14 mouse cellular contexts compared by ENCODE assay signal in genomic region chr7:99396994-99397659, GRCm38 (mm10). TPM values are rescaled to one million over a fixed set of nuclear protein-coding genes. Genes with fewer than 3 reads are reported as not detected.
DNase-seq lines count a peak whose midpoint lies in the region; ATAC-seq lines count a peak whose summit lies in the region.
"Had no signal": no experiment of that assay in that cellular context is flagged by ENCODE, and none has a peak within 500 bp of the region (broad histone marks: within the 10 kb centered on the region; RNA-seq: fewer than 3 reads in every experiment).

No protein-coding gene starts in this region.

- H3K4me1 ChIP-seq in hindbrain, embryonic 10.5 days (replicated peaks), result peaks cover 58% of the 10 kb centered on the region
- H3K4me1 ChIP-seq in hindbrain, embryonic 11.5 days (replicated peaks; ENCODE audit: control insufficient read depth, insufficient read depth, low read length), result peaks cover 2% of the 10 kb centered on the region; the same call in 1 of the 2 replicates
- H3K4me1 ChIP-seq in embryonic facial prominence, embryonic 10.5 days, result peaks cover 49% of the 10 kb centered on the region

- H3K4me3 ChIP-seq in hindbrain, embryonic 10.5 days, result no peak overlapping the region
- H3K4me3 ChIP-seq in hindbrain, embryonic 11.5 days (ENCODE audit: low read depth, low read length), result no peak overlapping the region
- H3K4me3 ChIP-seq in embryonic facial prominence, embryonic 10.5 days, result no peak overlapping the region
- H3K4me3 ChIP-seq: layer of hippocampus, adult 2 months had no signal

- intact Hi-C loops in heart, postnatal 10 days (cut with DNase I), result no loop called here

- no peak for ATAC-seq in hindbrain, embryonic 11.5 days (ENCODE audit: low FRiP score)
- ATAC-seq: activated CD4-positive, CD25-positive, alpha-beta regulatory T cell, adult 4 months; CD4-positive, CD25-positive, alpha-beta regulatory T cell, adult 4 months had no signal

- H3K27ac ChIP-seq in hindbrain, embryonic 10.5 days, result peak overlapping the region; percentile 23; the same call in 1 of the 2 replicates
- H3K27ac ChIP-seq in hindbrain, embryonic 11.5 days (ENCODE audit: low read depth, low read length), result no peak overlapping the region
- no peak overlapping the region for H3K27ac ChIP-seq in embryonic facial prominence, embryonic 10.5 days (replicated peaks)
- H3K27ac ChIP-seq: layer of hippocampus, adult 2 months; liver, embryonic 14.5 days had no signal

- no peaks in the 10 kb centered on the region for H3K9me3 ChIP-seq in hindbrain, embryonic 10.5 days
- no peaks in the 10 kb centered on the region for H3K9me3 ChIP-seq in hindbrain, embryonic 11.5 days (ENCODE audit: control insufficient read depth, low read length)
- H3K9me3 ChIP-seq in embryonic facial prominence, embryonic 10.5 days, result no peaks in the 10 kb centered on the region

- no peaks in the 10 kb centered on the region for H3K27me3 ChIP-seq in hindbrain, embryonic 10.5 days (ENCODE audit: insufficient read depth, poor library complexity, severe bottlenecking)
- H3K27me3 ChIP-seq in hindbrain, embryonic 11.5 days (ENCODE audit: control insufficient read depth, insufficient read depth, low read length), result no peaks in the 10 kb centered on the region
- no peaks in the 10 kb centered on the region for H3K27me3 ChIP-seq in embryonic facial prominence, embryonic 10.5 days (replicated peaks; ENCODE audit: low read depth, poor library complexity, severe bottlenecking)

- no peak overlapping the region for H3K4me2 ChIP-seq in hindbrain, embryonic 11.5 days (replicated peaks; ENCODE audit: low read depth, low read length)

- no peak for DNase-seq in hindbrain, embryonic 10.5 days (ENCODE audit: low spot score)
- DNase-seq in hindbrain, embryonic 11.5 days (ENCODE audit: low spot score), result no peak
- peak; percentile 76 to 81 for DNase-seq in cerebellum, adult 18-20 months
- DNase-seq in cerebellum, postnatal 25 days, result peak; percentile 83 to 86
- DNase-seq in heart, postnatal 10 days, result peak; percentile 71 to 80
- no peak for DNase-seq in embryonic facial prominence, embryonic 10.5 days (ENCODE audit: low spot score)
- no peak for DNase-seq in urinary bladder, adult 18-20 months (ENCODE audit: low spot score in 2 of 2)
- DNase-seq: right cerebral cortex, postnatal 14 days; thymus, postnatal 25 days had no signal

- H3K9ac ChIP-seq in hindbrain, embryonic 11.5 days (ENCODE audit: low read depth, low read length), result no peak overlapping the region
- H3K9ac ChIP-seq: liver, embryonic 14.5 days had no signal

- peaks cover 56% of the 10 kb centered on the region for H3K36me3 ChIP-seq in hindbrain, embryonic 10.5 days
- H3K36me3 ChIP-seq in hindbrain, embryonic 11.5 days (ENCODE audit: control insufficient read depth, insufficient read depth, low read length), result no peaks in the 10 kb centered on the region
- peaks cover 23% of the 10 kb centered on the region for H3K36me3 ChIP-seq in embryonic facial prominence, embryonic 10.5 days (replicated peaks)

- WGBS in hindbrain, embryonic 10.5 days, result 80% methylated on average over 11 of the region's 11 CpGs
- 80% methylated on average over 11 of the region's 11 CpGs for WGBS in hindbrain, embryonic 11.5 days
- 82% methylated on average over 11 of the region's 11 CpGs for WGBS in embryonic facial prominence, embryonic 10.5 days

RNA-seq across cellular contexts. Expression of gene Gdpd5, which starts 15.9 kb away (rescaled TPM):
- 33.8 and 43.8 TPM in 2 replicates for polyA plus RNA-seq in hindbrain, embryonic 10.5 days (2016; fragmentation: Nextera tagmentation; extraction: Ambion mirVana)
- 23.0 and 25.9 TPM in 2 replicates for polyA plus RNA-seq in hindbrain, embryonic 11.5 days (2014; fragmentation: Nextera tagmentation; extraction: Ambion mirVana)
- 10 to 100 TPM; 40.9 to 43.1 TPM for total RNA-seq in heart, postnatal 10 days (2021)
- 21.4 TPM in 2 replicates for polyA plus RNA-seq in embryonic facial prominence, embryonic 10.5 days (2016; fragmentation: Nextera tagmentation; extraction: Ambion mirVana)

RNA-seq across cellular contexts. Expression of gene Serpinh1, which starts 44.1 kb away (rescaled TPM):
- 861 and 996 TPM in 2 replicates for polyA plus RNA-seq in hindbrain, embryonic 10.5 days (2016; fragmentation: Nextera tagmentation; extraction: Ambion mirVana)
- polyA plus RNA-seq in hindbrain, embryonic 11.5 days (2014; fragmentation: Nextera tagmentation; extraction: Ambion mirVana), result 245 and 269 TPM in 2 replicates
- 100 to 1,000 TPM; 442 to 536 TPM for total RNA-seq in heart, postnatal 10 days (2021)
- polyA plus RNA-seq in embryonic facial prominence, embryonic 10.5 days (2016; fragmentation: Nextera tagmentation; extraction: Ambion mirVana), result 1,061 and 1,072 TPM in 2 replicates
- total RNA-seq: megakaryocyte-erythroid progenitor cell, adult 5-6 weeks had no signal
- polyA plus RNA-seq: activated CD4-positive, CD25-positive, alpha-beta regulatory T cell, adult 4 months had no signal

Comparison
In these comparisons a context has a peak if more than half of its experiments do, and no peak if none do; other contexts are left out.
1. DNase-seq: peak in cerebellum, adult 18-20 months (2 of 2), cerebellum, postnatal 25 days (2 of 2) and heart, postnatal 10 days (2 of 2); none in hindbrain, embryonic 10.5 days (single experiment), hindbrain, embryonic 11.5 days (single experiment), embryonic facial prominence, embryonic 10.5 days (single experiment) and urinary bladder, adult 18-20 months (0 of 2).